Mouse (Mus musculus) heart, embryonic 12.5 days (tissue): ENCODE data around the gene Slc35b3. TPM values are rescaled to one million over a fixed set of nuclear protein-coding genes. Genes with fewer than 3 reads are reported as not detected.
A peak's percentile ranks its signal among the peaks of the same experiment; 100 is the strongest.

Experiments
- ATAC-seq: fragments of 200-750 bp; cut with Nextera tagmentation; 2 replicates; pipeline ENCODE4 v1.8.0; 2017; ENCODE audit warnings: moderate TSS enrichment, moderate library complexity; ENCODE audit not compliant: insufficient number of reproducible peaks, low FRiP score
- H3K27ac ChIP-seq: fragments of 300-500 bp; sonication (generic); 2 replicates; pipeline ENCODE4 v1.5.1; 2016; ENCODE audit warnings: mild to moderate bottlenecking, moderate library complexity; ENCODE audit not compliant: poor library complexity, severe bottlenecking
- H3K27me3 ChIP-seq: fragments of 300-500 bp; sonication (generic); replicated peaks from 2 replicates; pipeline ENCODE4 v1.6.1; 2016; ENCODE audit warnings: mild to moderate bottlenecking, moderate library complexity
- H3K36me3 ChIP-seq: fragments of 300-500 bp; sonication (generic); 2 replicates; pipeline ENCODE4 v1.6.1; 2016; ENCODE audit warnings: mild to moderate bottlenecking, moderate library complexity
- H3K4me1 ChIP-seq: fragments of 300-500 bp; sonication (generic); replicated peaks from 2 replicates; pipeline ENCODE4 v1.6.1; 2016; ENCODE audit warnings: mild to moderate bottlenecking
- H3K4me2 ChIP-seq: fragments of 300-500 bp; sonication (generic); 2 replicates; pipeline ENCODE4 v1.6.1; 2016; ENCODE audit warnings: mild to moderate bottlenecking, moderate library complexity
- H3K4me3 ChIP-seq: fragments of 300-500 bp; sonication (generic); 2 replicates; pipeline ENCODE4 v1.5.1; 2016; ENCODE audit warnings: mild to moderate bottlenecking
- H3K9ac ChIP-seq: fragments of 300-500 bp; sonication (generic); 2 replicates; pipeline ENCODE4 v1.6.1; 2016; ENCODE audit warnings: mild to moderate bottlenecking, moderate library complexity
- H3K9me3 ChIP-seq: fragments of 300-500 bp; sonication (generic); replicated peaks from 2 replicates; pipeline ENCODE4 v1.6.1; 2016; ENCODE audit warnings: mild to moderate bottlenecking, moderate library complexity
- WGBS: fragments of 180-500 bp; shearing (Covaris S2); methylation state at CpG from one replicate; pipeline ENCODE4 v1.1.7; 2016; 5-methylcytosine and 5-hydroxymethylcytosine counted together
- polyA plus RNA-seq: library from polyadenylated mRNA; unstranded; fragments of >200 nt; fragmentation: Nextera tagmentation; extraction: Ambion mirVana; gene quantifications from 2 replicates; pipeline ENCODE4 v1.2.1, GENCODE M21; 2016

Slc35b3 gene
- polyA plus RNA-seq, 1 experiment from 2014 or later = 25.0 TPM

DNA sequence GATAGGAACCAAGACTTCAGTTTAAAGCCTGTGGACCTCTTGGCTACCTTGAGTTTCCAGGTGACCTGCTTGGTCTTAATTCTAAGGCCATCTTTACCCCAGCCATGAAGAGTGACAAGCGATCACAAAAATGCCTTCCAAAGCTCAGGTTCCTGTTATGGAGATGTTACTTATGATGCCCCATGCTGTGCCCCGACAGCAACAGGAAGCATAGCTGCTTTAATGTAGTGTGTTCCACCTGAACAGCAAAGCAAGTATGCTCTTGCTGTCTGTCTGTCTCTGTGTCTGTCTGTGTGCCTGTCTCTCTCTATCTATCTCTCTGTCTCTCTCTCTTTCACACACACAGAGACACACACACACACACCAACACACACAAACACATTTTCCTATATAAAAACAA lies 22.2 kb downstream of the Slc35b3 start:
- H3K9ac ChIP-seq = no peak overlapping the region
- H3K27ac ChIP-seq = no peak overlapping the region
- no peak overlapping the region for H3K4me2 ChIP-seq
- H3K27me3 ChIP-seq = no peaks in the 10 kb centered on the region
- H3K36me3 ChIP-seq = peaks cover 69% of the 10 kb centered on the region
- ATAC-seq = no peak
- H3K4me1 ChIP-seq = 0 out of 2 replicates have a peak, but pooled peaks cover 2% of the 10 kb centered on the region
- H3K9me3 ChIP-seq = no peaks in the 10 kb centered on the region
- H3K4me3 ChIP-seq = no peak overlapping the region
- 95% methylated on average over 2 of the region's 2 CpGs for WGBS

DNA sequence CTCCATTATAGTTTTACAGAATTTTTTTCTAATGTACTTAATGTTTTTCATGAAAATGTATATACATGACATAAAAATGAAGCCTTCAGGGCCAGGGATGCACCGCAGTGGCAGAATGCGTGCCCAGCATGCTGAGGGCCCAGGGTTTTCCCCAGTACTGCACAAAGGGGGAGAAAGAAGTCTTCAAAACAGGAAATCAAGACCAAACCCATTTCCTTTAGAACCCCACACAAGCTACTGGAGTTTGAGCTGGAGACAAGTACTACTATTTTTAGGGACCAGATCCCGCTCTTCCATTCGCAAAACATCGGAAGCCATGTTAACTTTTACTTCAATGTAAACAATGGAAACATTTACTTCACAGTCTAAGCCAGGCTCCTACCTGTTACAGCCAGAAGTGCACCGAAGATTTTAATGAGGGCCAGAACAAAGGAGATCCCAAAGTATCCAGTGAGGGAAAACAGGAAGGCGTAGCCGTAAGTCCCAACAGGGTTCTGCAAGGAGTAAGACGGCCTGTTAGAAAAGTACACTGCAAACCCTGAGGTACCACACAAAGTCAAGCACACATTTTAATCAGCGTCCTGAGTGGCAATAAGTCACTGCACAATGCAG lies 23.7 kb downstream of the Slc35b3 start:
- Histone ChIP-seq H3K27ac (no peak overlapping the region), H3K4me3 (no peak overlapping the region), H3K4me2 (no peak overlapping the region), H3K9me3 (no peaks in the 10 kb centered on the region), H3K27me3 (no peaks in the 10 kb centered on the region), H3K36me3 (peaks cover 70% of the 10 kb centered on the region), H3K9ac (no peak overlapping the region), H3K4me1 (0 out of 2 replicates have a peak, but pooled peaks cover 2% of the 10 kb centered on the region)
- 69% methylated on average over 10 of the region's 10 CpGs for WGBS
- ATAC-seq = peak; percentile 51; the same call in 1 of the 2 replicates

DNA sequence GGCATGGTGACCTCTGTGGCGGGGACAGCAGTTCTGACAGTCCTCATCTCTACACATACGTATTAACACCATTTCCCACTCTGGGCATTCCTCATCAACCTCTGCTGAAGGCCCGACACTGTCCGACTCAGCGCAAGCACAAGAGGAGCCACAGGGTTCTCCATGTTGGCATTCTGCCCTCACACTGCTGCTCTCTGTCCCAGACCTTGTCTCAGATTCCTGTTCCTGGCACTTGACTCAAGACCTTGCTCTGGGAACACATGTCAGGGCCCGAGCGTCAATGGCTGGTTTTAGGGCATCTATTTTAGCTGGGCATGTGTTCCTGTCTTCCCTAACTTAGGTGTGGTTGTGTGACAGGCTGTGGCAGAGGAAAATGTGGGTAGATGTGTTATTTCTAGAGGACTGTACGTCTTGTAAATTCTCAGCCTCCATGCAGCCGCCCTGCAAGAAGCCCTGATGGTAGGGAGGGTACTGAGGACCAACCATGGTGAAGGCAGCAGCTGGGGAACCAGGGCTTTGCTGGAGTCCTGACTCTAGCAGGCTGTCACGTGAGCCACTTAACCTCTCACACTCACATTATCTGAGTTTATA lies 24.7 kb downstream of the Slc35b3 start:
- Histone ChIP-seq H3K4me2 (no peak overlapping the region), H3K9me3 (no peaks in the 10 kb centered on the region), H3K27me3 (no peaks in the 10 kb centered on the region), H3K4me3 (no peak overlapping the region), H3K9ac (no peak overlapping the region), H3K36me3 (peaks cover 68% of the 10 kb centered on the region), H3K4me1 (no peaks in the 10 kb centered on the region), H3K27ac (no peak overlapping the region)
- no peak for ATAC-seq
- 90% methylated on average over 10 of the region's 10 CpGs for WGBS

DNA sequence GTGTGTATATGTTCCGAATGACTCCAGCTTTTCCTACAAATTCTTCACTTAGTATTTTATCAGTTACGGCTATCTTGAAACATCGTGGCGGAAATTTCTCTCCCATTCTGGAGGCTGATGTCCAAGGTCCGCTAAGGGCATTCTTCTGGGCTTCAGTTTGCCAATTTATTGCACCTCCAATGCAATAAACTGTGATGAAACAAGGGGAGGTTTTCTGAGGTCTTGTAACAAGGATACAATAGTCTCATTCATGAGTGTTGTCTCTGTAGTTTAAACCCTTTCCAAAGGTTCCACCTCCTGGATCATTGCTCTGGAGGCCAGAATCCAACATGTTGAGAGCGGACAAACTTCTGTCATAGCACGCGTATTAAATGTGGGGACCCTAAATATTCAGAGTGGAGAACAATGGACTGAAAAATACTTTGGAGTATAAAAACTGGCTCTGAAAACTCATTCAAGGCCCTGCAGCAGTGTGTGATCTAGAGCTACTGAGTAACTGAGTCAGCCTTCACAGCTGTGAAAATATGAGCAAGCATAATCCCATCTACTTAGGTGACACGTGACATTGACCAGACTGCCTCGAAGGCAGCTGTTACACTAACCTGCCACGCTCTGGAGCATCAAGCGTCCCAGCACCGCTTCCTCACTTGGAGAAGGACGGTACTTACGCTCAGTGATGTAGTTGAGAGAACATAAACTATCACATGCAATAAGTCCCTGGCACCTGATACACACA lies 30.7 kb downstream of the Slc35b3 start:
- H3K4me1 ChIP-seq = no peaks in the 10 kb centered on the region
- peaks cover 36% of the 10 kb centered on the region for H3K36me3 ChIP-seq
- WGBS = 83% methylated on average over 15 of the region's 15 CpGs
- no peaks in the 10 kb centered on the region for H3K9me3 ChIP-seq
- no peak overlapping the region for H3K4me2 ChIP-seq
- no peak overlapping the region for H3K4me3 ChIP-seq
- H3K27me3 ChIP-seq = no peaks in the 10 kb centered on the region
- ATAC-seq = no peak
- H3K27ac ChIP-seq = no peak overlapping the region
- no peak overlapping the region for H3K9ac ChIP-seq

DNA sequence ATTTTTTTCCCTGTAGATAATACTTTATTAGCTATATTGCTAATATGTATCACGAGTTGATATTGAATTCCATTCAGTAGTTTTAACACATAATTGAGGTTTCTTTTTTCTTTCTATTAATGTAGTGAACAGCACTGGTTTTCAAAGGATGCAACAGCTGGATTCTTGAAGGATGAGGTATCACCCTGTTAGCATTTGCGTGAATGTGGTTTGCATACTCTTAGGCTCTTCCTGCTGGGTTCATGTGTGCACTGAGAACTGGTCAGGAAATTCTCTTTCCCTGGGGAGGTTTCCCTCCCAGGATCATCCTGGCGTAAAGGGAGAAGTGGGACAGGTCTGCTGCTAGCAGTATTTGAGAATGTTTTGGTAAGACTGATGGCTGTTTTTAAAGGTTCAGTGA lies 38.0 kb downstream of the Slc35b3 start:
- no peak overlapping the region for H3K27ac ChIP-seq
- H3K27me3 ChIP-seq = no peaks in the 10 kb centered on the region
- no peak overlapping the region for H3K9ac ChIP-seq
- WGBS = 55% methylated on average over 3 of the region's 3 CpGs
- H3K9me3 ChIP-seq = no peaks in the 10 kb centered on the region
- H3K36me3 ChIP-seq = 0 out of 2 replicates have a peak, but pooled peaks cover 3% of the 10 kb centered on the region
- H3K4me3 ChIP-seq = no peak overlapping the region
- H3K4me1 ChIP-seq = no peaks in the 10 kb centered on the region
- no peak for ATAC-seq
- no peak overlapping the region for H3K4me2 ChIP-seq

DNA sequence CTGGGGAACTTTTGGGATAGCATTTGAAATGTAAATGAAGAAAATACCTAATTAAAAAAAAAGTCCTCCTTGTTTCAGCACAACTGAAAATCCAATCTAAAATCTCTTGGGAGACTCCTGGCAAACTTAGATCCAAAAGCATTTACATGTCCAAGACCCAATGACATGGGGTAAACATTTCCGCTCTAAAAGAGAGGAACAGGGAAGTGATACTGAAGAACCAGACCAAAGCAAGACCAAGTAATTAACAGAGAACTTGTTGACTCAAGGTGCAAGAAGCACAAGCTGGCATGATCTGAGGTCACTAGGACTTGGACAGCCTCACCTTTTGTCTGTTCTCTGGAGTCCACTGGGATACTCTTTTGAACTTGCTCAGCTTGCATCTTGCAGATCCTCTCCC lies 39.4 kb downstream of the Slc35b3 start:
- WGBS = 85% methylated on average over 1 of the region's 1 CpGs
- no peak for ATAC-seq

DNA sequence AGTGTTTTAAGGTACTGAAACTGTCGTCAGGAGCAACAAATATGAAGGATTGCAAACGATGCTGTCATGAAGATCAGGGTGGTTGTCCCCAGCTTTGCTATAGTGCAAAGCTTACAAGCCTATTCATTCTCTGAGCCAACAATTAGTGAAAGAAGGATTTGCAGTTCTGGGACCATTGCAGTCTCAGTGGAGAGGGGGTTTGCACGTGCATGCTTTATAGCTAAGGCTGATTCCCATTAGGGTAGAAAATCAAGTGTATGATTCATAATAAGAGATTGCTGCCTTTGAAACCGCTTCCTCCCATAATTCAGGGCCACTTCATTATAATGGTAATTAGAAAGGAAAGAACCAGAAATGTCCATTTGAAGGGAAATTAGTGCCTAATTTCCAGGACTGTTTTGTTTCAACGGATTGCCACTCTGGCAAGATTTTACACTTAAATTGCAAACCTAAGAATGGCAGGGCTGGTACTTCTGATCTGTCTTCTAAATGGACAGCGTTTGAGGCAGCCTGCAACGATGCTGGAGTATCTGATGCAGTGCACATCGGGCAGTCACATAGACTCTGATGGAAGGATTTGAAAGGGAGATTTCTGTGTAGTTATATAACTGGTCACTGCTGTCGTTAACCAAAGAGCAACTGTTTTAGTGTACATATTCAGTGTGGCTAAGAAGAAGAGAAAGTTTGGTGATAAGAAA lies 42.3 kb downstream of the Slc35b3 start:
- no peaks in the 10 kb centered on the region for H3K27me3 ChIP-seq

More for the DNA sequence above, 39.4 kb downstream of the Slc35b3 start:
- no peak overlapping the region for H3K27ac ChIP-seq
- no peaks in the 10 kb centered on the region for H3K4me1 ChIP-seq
- no peak overlapping the region for H3K4me3 ChIP-seq
- H3K36me3 ChIP-seq = no peaks in the 10 kb centered on the region
- no peak overlapping the region for H3K9ac ChIP-seq
- H3K9me3 ChIP-seq = no peaks in the 10 kb centered on the region
- H3K4me2 ChIP-seq = no peak overlapping the region
- H3K27me3 ChIP-seq = no peaks in the 10 kb centered on the region

DNA sequence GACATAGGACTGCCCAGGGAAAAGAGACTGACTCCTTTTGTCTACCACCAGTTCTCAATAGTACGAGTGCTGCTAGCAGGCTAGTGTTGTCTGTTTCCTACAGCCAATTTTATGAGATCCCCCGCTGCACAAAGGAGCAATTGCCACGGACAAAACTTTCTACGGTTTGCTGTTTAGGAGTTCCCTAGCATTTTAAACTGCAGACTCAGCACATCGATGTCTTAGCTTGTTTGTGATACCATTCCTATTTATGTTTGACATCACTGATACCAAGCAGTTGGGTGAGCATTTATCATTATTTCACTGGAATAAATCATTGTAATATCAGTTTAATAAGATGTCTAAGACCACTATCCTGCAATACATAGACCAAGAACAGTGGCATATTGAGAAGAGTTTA lies 43.1 kb downstream of the Slc35b3 start:
- no peaks in the 10 kb centered on the region for H3K4me1 ChIP-seq
- whole genome bisulfite sequencing = 82% methylated on average over 5 of the region's 5 CpGs

More for the DNA sequence above, 42.3 kb downstream of the Slc35b3 start:
- Histone ChIP-seq H3K36me3 (no peaks in the 10 kb centered on the region), H3K4me1 (no peaks in the 10 kb centered on the region), H3K4me3 (no peak overlapping the region), H3K9ac (no peak overlapping the region), H3K4me2 (no peak overlapping the region), H3K9me3 (no peaks in the 10 kb centered on the region), H3K27ac (no peak overlapping the region)
- 70% methylated on average over 9 of the region's 9 CpGs for WGBS
- ATAC-seq = no peak

DNA sequence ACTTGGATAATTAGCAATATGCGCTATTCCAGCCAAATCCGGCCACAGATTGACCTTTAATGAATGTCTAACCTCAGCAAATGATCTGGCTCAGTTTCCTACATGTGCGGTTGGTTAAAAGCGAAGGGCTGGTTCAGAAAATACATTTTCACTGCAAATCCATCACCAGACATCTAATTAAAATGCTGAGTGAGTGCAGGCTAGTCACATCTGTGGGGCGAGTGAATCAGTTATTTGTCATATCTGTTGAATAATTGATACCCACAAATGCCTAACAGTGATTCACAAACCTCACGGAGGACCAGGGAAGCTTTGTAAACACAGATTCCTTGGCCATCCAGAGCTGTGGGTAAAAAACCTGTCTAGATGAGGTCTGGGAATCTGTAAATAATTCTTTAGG lies 45.9 kb downstream of the Slc35b3 start:
- H3K27ac ChIP-seq = no peak overlapping the region
- H3K9me3 ChIP-seq = no peaks in the 10 kb centered on the region
- no peak overlapping the region for H3K9ac ChIP-seq
- WGBS = 84% methylated on average over 6 of the region's 6 CpGs
- H3K4me3 ChIP-seq = no peak overlapping the region
- ATAC-seq = no peak
- H3K4me2 ChIP-seq = no peak overlapping the region
- H3K36me3 ChIP-seq = no peaks in the 10 kb centered on the region
- H3K27me3 ChIP-seq = no peaks in the 10 kb centered on the region
- no peaks in the 10 kb centered on the region for H3K4me1 ChIP-seq

More for the DNA sequence above, 43.1 kb downstream of the Slc35b3 start:
- Histone ChIP-seq H3K36me3 (no peaks in the 10 kb centered on the region), H3K4me3 (no peak overlapping the region), H3K9ac (no peak overlapping the region), H3K9me3 (no peaks in the 10 kb centered on the region), H3K27ac (no peak overlapping the region), H3K27me3 (no peaks in the 10 kb centered on the region), H3K4me2 (no peak overlapping the region)
- ATAC-seq = no peak

DNA sequence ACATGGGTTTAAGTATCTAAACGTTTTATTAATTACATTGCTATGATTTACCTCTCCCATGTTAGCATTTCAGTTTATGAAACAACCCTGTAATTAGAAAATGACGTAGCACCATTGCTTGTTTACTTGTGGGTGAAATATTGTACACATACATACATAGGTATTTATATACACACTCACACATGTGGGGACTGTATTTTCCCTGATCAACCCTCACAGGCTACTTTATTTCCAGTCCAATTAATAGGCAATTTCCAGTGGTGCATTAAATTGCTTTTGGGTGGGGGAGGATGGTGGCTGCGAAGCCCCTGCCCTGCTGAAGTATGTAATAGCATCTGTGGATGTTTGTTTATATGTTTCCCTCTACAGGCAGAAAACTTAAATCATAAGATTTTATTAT lies 68.3 kb downstream of the Slc35b3 start:
- no peak overlapping the region for H3K27ac ChIP-seq
- WGBS = 71% methylated on average over 3 of the region's 3 CpGs
- ATAC-seq = no peak

More for the DNA sequence above, 68.3 kb downstream of the Slc35b3 start:
- Histone ChIP-seq H3K9me3 (no peaks in the 10 kb centered on the region), H3K4me2 (no peak overlapping the region), H3K9ac (no peak overlapping the region), H3K4me3 (no peak overlapping the region), H3K36me3 (no peaks in the 10 kb centered on the region), H3K4me1 (no peaks in the 10 kb centered on the region), H3K27me3 (no peaks in the 10 kb centered on the region)
